Mouse (Mus musculus) testis, adult 2 months (tissue): ENCODE results near the gene Smap1.

Source experiments
- CTCF ChIP-seq: fragments of 200-500 bp; IDR thresholded peaks from 2 replicates; pipeline ENCODE4 v1.5.1; 2012; ENCODE audit warnings: low read depth, mild to moderate bottlenecking, inconsistent platforms, low read length, moderate library complexity; ENCODE audit not compliant: control insufficient read depth, insufficient read depth, insufficient replicate concordance
- POLR2A ChIP-seq: fragments of 200-500 bp; IDR thresholded peaks from 2 replicates; pipeline ENCODE4 v1.6.1; 2012; ENCODE audit warnings: low read depth, mild to moderate bottlenecking, inconsistent platforms, low read length, moderate library complexity; ENCODE audit not compliant: control insufficient read depth

DNA sequence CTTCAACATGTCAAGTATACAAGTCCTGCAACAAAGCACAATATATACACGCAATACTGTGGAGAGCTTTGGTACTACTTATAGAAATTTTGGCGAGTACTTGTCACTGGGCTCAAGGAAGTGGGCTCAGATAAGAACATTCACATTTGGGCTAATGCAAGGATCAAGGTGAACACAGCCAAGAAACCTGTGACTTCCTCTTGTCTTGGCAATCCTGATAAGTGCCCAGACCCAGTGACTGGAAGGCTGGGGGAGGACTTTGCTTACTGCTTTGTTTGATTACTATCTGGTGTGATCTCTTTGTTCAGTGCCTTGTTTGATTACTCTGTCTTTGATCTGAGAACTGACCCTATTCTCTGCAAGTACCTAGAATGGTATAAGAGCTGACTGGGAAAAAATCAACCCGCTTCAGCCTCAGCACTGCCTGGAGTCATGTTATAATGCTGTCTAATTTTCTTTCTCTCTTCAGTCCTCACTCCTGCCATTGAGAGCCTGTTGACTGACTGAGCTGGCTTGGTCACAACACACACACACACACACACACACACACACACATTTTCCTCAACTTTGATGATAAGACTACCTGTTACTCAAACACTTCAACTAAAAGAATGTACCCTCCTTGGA lies 23.0 kb downstream of the Smap1 start:
- TF ChIP-seq POLR2A (no peak), CTCF (no peak)
